Mouse (Mus musculus): Measurements from ENCODE around the gene Ogfod3.

GRCm38 (mm10) chr11:121193415-121193814 is 11.1 kb downstream of the Ogfod3 start:
- no peak for TF ChIP-seq GATA1 (IDR thresholded peaks at IDR 0.05; ENCODE audit: low read depth, low read length)
- TF ChIP-seq EP300 (IDR thresholded peaks at IDR 0.05; ENCODE audit: low read depth in 1 of 2, low read length in 2 of 2): no peak
- no peak for TF ChIP-seq ETS1 (IDR thresholded peaks at IDR 0.05; ENCODE audit: low read depth, low read length)
- no peak for TF ChIP-seq UBTF (IDR thresholded peaks at IDR 0.05; ENCODE audit: borderline replicate concordance, insufficient read depth, low read depth, low read length)
- TF ChIP-seq TBP (IDR thresholded peaks at IDR 0.05; ENCODE audit: low read depth, low read length): no peak
- TF ChIP-seq POLR2A (IDR thresholded peaks at IDR 0.05; ENCODE audit: control insufficient read depth in 1 of 2, insufficient read depth in 1 of 2, low read depth in 1 of 2, low read length in 2 of 2, poor library complexity in 1 of 2): no peak
- no peak for TF ChIP-seq CTCF (IDR thresholded peaks at IDR 0.05 in 2 of 3, conservative IDR thresholded peaks at IDR 0.05 in 1 of 3; ENCODE audit: control insufficient read depth in 1 of 3, insufficient read depth in 1 of 3, low read depth in 2 of 3, low read length in 3 of 3, poor library complexity in 1 of 3, severe bottlenecking in 1 of 3)
- TF ChIP-seq USF1 (IDR thresholded peaks at IDR 0.05; ENCODE audit: low read depth, low read length): no peak
- no peak for TF ChIP-seq ZC3H11A (IDR thresholded peaks at IDR 0.05; ENCODE audit: low read depth, low read length)
